Mouse (Mus musculus) frontal cortex, postnatal 14 days (tissue): ENCODE measurements around the gene Krt4.
A peak's percentile ranks its signal among the peaks of the same experiment; 100 is the strongest.

Source experiments
- DNase-seq, 2 experiments: peaks; one replicate each; pipeline ENCODE4 v3.0.0; 2022; ENCODE audit warnings: low spot score in 2 of 2

The Krt4 gene

GRCm38 (mm10) chr15:101892820-101893219 lies 31.7 kb downstream of the Krt4 start, which contains the start of gene Krt76:
Gene Krt76, minus strand, starts transcription at chr15:101892920.
- no peak for DNase-seq

GRCm38 (mm10) chr15:101879776-101880175 lies 44.8 kb downstream of the Krt4 start:
- DNase-seq: no peak

- DNase-seq: no peak
Measured at GRCm38 (mm10) chr15:101878041-101878440, 46.5 kb downstream of the Krt4 start.

GRCm38 (mm10) chr15:101874383-101874782 lies 50.2 kb downstream of the Krt4 start:
- no peak for DNase-seq

- no peak for DNase-seq
Measured at GRCm38 (mm10) chr15:101873231-101873630, 51.3 kb downstream of the Krt4 start.

GRCm38 (mm10) chr15:101869431-101869830 lies 55.1 kb downstream of the Krt4 start, which contains the start of gene Krt77:
Gene Krt77, minus strand, starts transcription at chr15:101869705.
- DNase-seq: peak; percentile 49 to 62
